Mouse (Mus musculus) kidney, adult 8-10 months (tissue): Measurements from ENCODE around the gene Auts2.

ENCODE experiments used
- DNase-seq, 2 experiments: peaks; one replicate each; pipeline ENCODE4 v3.0.0; 2022

Auts2 gene

GRCm38 (mm10) chr5:131873116-131873515 lies 670.0 kb downstream of the Auts2 start:
- DNase-seq = no peak

- DNase-seq = no peak
Measured at GRCm38 (mm10) chr5:131869711-131870499, 673.2 kb downstream of the Auts2 start.

- DNase-seq = no peak
Measured at GRCm38 (mm10) chr5:131865200-131865599, 677.9 kb downstream of the Auts2 start.

- no peak for DNase-seq
Measured at GRCm38 (mm10) chr5:131857976-131858375, 685.2 kb downstream of the Auts2 start.

GRCm38 (mm10) chr5:131855358-131855757 lies 687.8 kb downstream of the Auts2 start:
- DNase-seq = no peak

- no peak for DNase-seq
Measured at GRCm38 (mm10) chr5:131851597-131852453, 691.3 kb downstream of the Auts2 start.

GRCm38 (mm10) chr5:131850632-131851335 lies 692.4 kb downstream of the Auts2 start:
- peak; percentile 12 to 13 for DNase-seq

- no peak for DNase-seq
Measured at GRCm38 (mm10) chr5:131849644-131850043, 693.5 kb downstream of the Auts2 start.

GRCm38 (mm10) chr5:131844519-131844800 lies 698.7 kb downstream of the Auts2 start:
- DNase-seq = peak; percentile 9 to 27

- no peak for DNase-seq
Measured at GRCm38 (mm10) chr5:131843766-131844518, 699.2 kb downstream of the Auts2 start.

GRCm38 (mm10) chr5:131839657-131840315 lies 703.4 kb downstream of the Auts2 start:
- DNase-seq = no peak

- DNase-seq = no peak
Measured at GRCm38 (mm10) chr5:131839023-131839422, 704.1 kb downstream of the Auts2 start.

GRCm38 (mm10) chr5:131838064-131838463 lies 705.1 kb downstream of the Auts2 start:
- DNase-seq = no peak

GRCm38 (mm10) chr5:131836014-131836735 lies 707.0 kb downstream of the Auts2 start:
- DNase-seq = no peak

GRCm38 (mm10) chr5:131832891-131833876 lies 710.0 kb downstream of the Auts2 start:
- DNase-seq = no peak

GRCm38 (mm10) chr5:131830111-131830510 lies 713.0 kb downstream of the Auts2 start:
- no peak for DNase-seq

- no peak for DNase-seq
Measured at GRCm38 (mm10) chr5:131829248-131829647, 713.9 kb downstream of the Auts2 start.

GRCm38 (mm10) chr5:131828607-131829006 lies 714.5 kb downstream of the Auts2 start:
- DNase-seq = no peak

- DNase-seq = no peak
Measured at GRCm38 (mm10) chr5:131826362-131827261, 716.5 kb downstream of the Auts2 start.
